10 mouse cellular contexts compared by ENCODE assay signal in the genomic region with DNA sequence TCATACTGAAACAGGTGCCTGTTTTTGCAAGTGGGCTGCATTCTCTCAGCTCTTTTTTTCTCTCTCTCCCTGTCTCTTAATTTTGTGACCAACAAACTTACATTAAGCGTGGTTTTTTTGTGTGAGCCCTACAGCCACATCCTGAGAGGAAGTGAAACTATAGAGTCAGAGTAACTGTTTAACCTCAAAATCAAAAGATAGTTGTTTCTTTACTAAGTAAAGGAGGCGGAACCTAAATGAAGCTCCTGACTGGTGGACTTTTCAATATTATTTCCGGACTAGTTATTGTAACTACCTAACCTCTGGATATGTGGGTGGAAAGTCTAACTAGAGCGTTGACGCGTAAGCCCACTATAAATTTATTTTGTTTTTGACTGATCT. TPM values are rescaled to one million over a fixed set of nuclear protein-coding genes. Genes with fewer than 3 reads are reported as not detected.
DNase-seq lines count a peak whose midpoint lies in the region; ATAC-seq lines count a peak whose summit lies in the region.
"Had no signal": no experiment of that assay in that cellular context is flagged by ENCODE, and none has a peak within 500 bp of the region (broad histone marks: within the 10 kb centered on the region; RNA-seq: fewer than 3 reads in every experiment).

No protein-coding gene starts in this region.

- H3K36me3 ChIP-seq in hindbrain, embryonic 11.5 days (ENCODE audit: control insufficient read depth, insufficient read depth, low read length): no peaks in the 10 kb centered on the region
- H3K36me3 ChIP-seq in midbrain, embryonic 10.5 days: no peaks in the 10 kb centered on the region
- H3K36me3 ChIP-seq in intestine, embryonic 16.5 days (ENCODE audit: control insufficient read depth, insufficient read depth, low read length): no peaks in the 10 kb centered on the region

- no peaks in the 10 kb centered on the region for H3K9me3 ChIP-seq in hindbrain, embryonic 11.5 days (ENCODE audit: control insufficient read depth, low read length)
- H3K9me3 ChIP-seq in midbrain, embryonic 10.5 days (replicated peaks): no peaks in the 10 kb centered on the region
- H3K9me3 ChIP-seq in intestine, embryonic 16.5 days (ENCODE audit: control insufficient read depth, low read length): no peaks in the 10 kb centered on the region

- 92% methylated on average over 6 of the region's 6 CpGs for WGBS in hindbrain, embryonic 11.5 days
- WGBS in midbrain, embryonic 10.5 days: 93% methylated on average over 6 of the region's 6 CpGs
- WGBS in intestine, embryonic 16.5 days: 84% methylated on average over 6 of the region's 6 CpGs

- no peak overlapping the region for H3K27ac ChIP-seq in hindbrain, embryonic 11.5 days (ENCODE audit: low read depth, low read length)
- no peak overlapping the region for H3K27ac ChIP-seq in midbrain, embryonic 10.5 days (replicated peaks)
- H3K27ac ChIP-seq in intestine, embryonic 16.5 days (ENCODE audit: low read length): no peak overlapping the region

- no peak for ATAC-seq in hindbrain, embryonic 11.5 days (ENCODE audit: low FRiP score)
- no peak for ATAC-seq in intestine, embryonic 16.5 days

- peak overlapping the region; percentile 92; the same call in 1 of the 2 replicates for H3K4me2 ChIP-seq in hindbrain, embryonic 11.5 days (replicated peaks; ENCODE audit: low read depth, low read length)
- no peak overlapping the region for H3K4me2 ChIP-seq in intestine, embryonic 16.5 days (ENCODE audit: low read depth, low read length)

- peaks cover 3% of the 10 kb centered on the region; the same call in 1 of the 2 replicates for H3K27me3 ChIP-seq in hindbrain, embryonic 11.5 days (ENCODE audit: control insufficient read depth, insufficient read depth, low read length)
- H3K27me3 ChIP-seq in midbrain, embryonic 10.5 days (ENCODE audit: low read depth, poor library complexity, severe bottlenecking): peaks cover 15% of the 10 kb centered on the region
- H3K27me3 ChIP-seq in intestine, embryonic 16.5 days (replicated peaks; ENCODE audit: control insufficient read depth, insufficient read depth, low read length): peaks cover 13% of the 10 kb centered on the region

- H3K9ac ChIP-seq in hindbrain, embryonic 11.5 days (ENCODE audit: low read depth, low read length): no peak overlapping the region
- H3K9ac ChIP-seq in intestine, embryonic 16.5 days (ENCODE audit: low read depth, low read length): no peak overlapping the region

- peak; percentile 43 for DNase-seq in heart, adult 11 months
- DNase-seq in heart, adult 8-10 months (ENCODE audit: low spot score): no peak
- DNase-seq in A20 (ENCODE audit: low read depth, low spot score): peak; percentile 81
- DNase-seq in hindbrain, embryonic 11.5 days (ENCODE audit: low spot score): no peak
- DNase-seq in midbrain, embryonic 10.5 days (ENCODE audit: low spot score): no peak
- no peak for DNase-seq in layer of hippocampus, adult 9-10 months (ENCODE audit: low spot score)
- DNase-seq in kidney, adult 18-20 months: no peak
- DNase-seq: adrenal gland, adult 2 months had no signal

- peaks cover 3% of the 10 kb centered on the region; the same call in 1 of the 2 replicates for H3K4me1 ChIP-seq in hindbrain, embryonic 11.5 days (replicated peaks; ENCODE audit: control insufficient read depth, insufficient read depth, low read length)
- H3K4me1 ChIP-seq in midbrain, embryonic 10.5 days: peaks cover 67% of the 10 kb centered on the region
- peaks cover 4% of the 10 kb centered on the region for H3K4me1 ChIP-seq in intestine, embryonic 16.5 days (ENCODE audit: control insufficient read depth, insufficient read depth, low read length)

- H3K4me3 ChIP-seq in hindbrain, embryonic 11.5 days (ENCODE audit: low read depth, low read length): no peak overlapping the region
- H3K4me3 ChIP-seq in midbrain, embryonic 10.5 days: peak overlapping the region; percentile 78
- no peak overlapping the region for H3K4me3 ChIP-seq in intestine, embryonic 16.5 days (ENCODE audit: low read length)
- H3K4me3 ChIP-seq: erythroblast, embryonic 14.5 days had no signal

RNA-seq across cellular contexts. Expression of gene Kcna3, which starts 2.2 kb away (rescaled TPM):
- total RNA-seq in heart, adult 8-10 months (2022): under 1 TPM; 0.27 to 0.69 (median 0.34) TPM
- 4.6 and 4.7 TPM in 2 replicates for polyA plus RNA-seq in hindbrain, embryonic 11.5 days (2014; fragmentation: Nextera tagmentation; extraction: Ambion mirVana)
- 3.2 and 3.4 TPM in 2 replicates for polyA plus RNA-seq in midbrain, embryonic 10.5 days (2016; fragmentation: Nextera tagmentation; extraction: Ambion mirVana)
- 0.73 and 0.88 TPM in 2 replicates for polyA plus RNA-seq in intestine, embryonic 16.5 days (2015; fragmentation: Nextera tagmentation; extraction: Ambion mirVana)
- polyA plus RNA-seq: erythroblast, embryonic 14.5 days had no signal

Comparison
In these comparisons a context has a peak if more than half of its experiments do, and no peak if none do; other contexts are left out.
1. DNase-seq: peak in heart, adult 11 months (single experiment) and A20 (single experiment); none in heart, adult 8-10 months (single experiment), hindbrain, embryonic 11.5 days (single experiment), midbrain, embryonic 10.5 days (single experiment), layer of hippocampus, adult 9-10 months (single experiment) and kidney, adult 18-20 months (single experiment).